Mouse (Mus musculus) embryo, embryonic 11.5 days (tissue): ENCODE data around the gene Cdh24.
"Not testable (repeated sequence)": the region's sequence is repeated elsewhere in the genome, so short reads cannot be mapped to it uniquely, and the experiment has no call there.

Experiments
- DNase-seq: peaks from one replicate; pipeline ENCODE4 v3.0.0-alpha.2; 2012; ENCODE audit warnings: low read depth, low spot score

Gene Cdh24

GRCm38 (mm10) chr14:54643011-54643410 is 1.8 kb upstream of the Cdh24 start:
- DNase-seq, result no peak

- DNase-seq, result no peak
Observed at GRCm38 (mm10) chr14:54642224-54642944, 1.2 kb upstream of the Cdh24 start.

GRCm38 (mm10) chr14:54640946-54641304 is 239 bp downstream of the Cdh24 start, which contains the start of gene Gm17606:
Gene Gm17606 (plus strand): TSS chr14:54640952.
- DNase-seq, result no peak

GRCm38 (mm10) chr14:54640121-54640520 is 1.0 kb downstream of the Cdh24 start:
- DNase-seq, result no peak

- DNase-seq, result no peak
Observed at GRCm38 (mm10) chr14:54638210-54638609, 3.0 kb downstream of the Cdh24 start.

- no peak for DNase-seq
Observed at GRCm38 (mm10) chr14:54636954-54637353, 4.2 kb downstream of the Cdh24 start.

GRCm38 (mm10) chr14:54634182-54634581 is 7.0 kb downstream of the Cdh24 start:
- no peak for DNase-seq

GRCm38 (mm10) chr14:54632252-54632651 is 8.9 kb downstream of the Cdh24 start:
- DNase-seq, result no peak

- no peak for DNase-seq
Observed at GRCm38 (mm10) chr14:54631240-54631599, 9.9 kb downstream of the Cdh24 start.

GRCm38 (mm10) chr14:54630583-54631239 is 10.5 kb downstream of the Cdh24 start:
- no peak for DNase-seq

GRCm38 (mm10) chr14:54629797-54630196 is 11.4 kb downstream of the Cdh24 start:
- no peak for DNase-seq

- DNase-seq, result no peak
Observed at GRCm38 (mm10) chr14:54628103-54628502, 13.1 kb downstream of the Cdh24 start.

GRCm38 (mm10) chr14:54624976-54625375 is 16.2 kb downstream of the Cdh24 start:
- no peak for DNase-seq

- DNase-seq, result no peak
Observed at GRCm38 (mm10) chr14:54623334-54623733, 17.8 kb downstream of the Cdh24 start.

GRCm38 (mm10) chr14:54621133-54621532 is 20.0 kb downstream of the Cdh24 start, which contains the start of gene Psmb11:
Gene Psmb11 (plus strand): TSS chr14:54621433.
- DNase-seq, result no peak

- DNase-seq, result peak; percentile 86
Observed at GRCm38 (mm10) chr14:54617897-54618365, 23.2 kb downstream of the Cdh24 start, which contains the start of gene Psmb5. Gene Psmb5 (minus strand): TSS chr14:54618022.

GRCm38 (mm10) chr14:54617152-54617896 is 23.8 kb downstream of the Cdh24 start:
- no peak for DNase-seq

GRCm38 (mm10) chr14:54616226-54616825 is 24.8 kb downstream of the Cdh24 start:
- no peak for DNase-seq

- not testable (repeated sequence) for DNase-seq
Observed at GRCm38 (mm10) chr14:54614130-54614529, 27.0 kb downstream of the Cdh24 start.

- no peak for DNase-seq
Observed at GRCm38 (mm10) chr14:54610648-54611047, 30.5 kb downstream of the Cdh24 start.

GRCm38 (mm10) chr14:54609962-54610361 is 31.2 kb downstream of the Cdh24 start:
- no peak for DNase-seq

GRCm38 (mm10) chr14:54609245-54609644 is 31.9 kb downstream of the Cdh24 start:
- DNase-seq, result no peak
